Mouse (Mus musculus) macrophage (primary cell): ENCODE data around the gene Exoc3l2. TPM values are rescaled to one million over a fixed set of nuclear protein-coding genes. Genes with fewer than 3 reads are reported as not detected.

Source experiments
- H3K27ac ChIP-seq: fragments of 350-480 bp; formaldehyde crosslinking; 2 replicates; pipeline ENCODE4 v1.9.0; 2021
- H3K36me3 ChIP-seq: fragments of 350-480 bp; formaldehyde crosslinking; 2 replicates; pipeline ENCODE4 v1.9.0; 2021; ENCODE audit errors: inconsistent target
- H3K4me3 ChIP-seq: fragments of 350-480 bp; formaldehyde crosslinking; 2 replicates; pipeline ENCODE4 v1.9.0; 2021; ENCODE audit errors: inconsistent target
- H3K79me2 ChIP-seq: fragments of 350-480 bp; formaldehyde crosslinking; 2 replicates; pipeline ENCODE4 v1.9.0; 2021; ENCODE audit errors: inconsistent target
- WGBS: methylation state at CpG from one replicate; pipeline ENCODE4 v1.1.7; 2026; ENCODE audit warnings: inconsistent platforms; ENCODE audit not compliant: missing documents; 5-methylcytosine and 5-hydroxymethylcytosine counted together
- polyA plus RNA-seq: library from polyadenylated mRNA; stranded (reverse); fragments of 250-400 nt; gene quantifications from 3 replicates; pipeline ENCODE4 v1.2.4, GENCODE M21; 2018; ENCODE audit warnings: inconsistent platforms
- total RNA-seq, 78 experiments: library from RNA; depleted of rRNA; stranded (reverse); fragments of 250-400 nt; gene quantifications; 1 replicate in 9 of 78; 2 replicates in 24 of 78; 3 replicates in 43 of 78; 4 replicates in 2 of 78; pipeline ENCODE4 v1.2.4; 2018; ENCODE audit warnings: inconsistent platforms in 56 of 78

Exoc3l2 gene
- not detected for total RNA-seq (2018; cell fraction: chromatin; rRNA removed)
- under 1 TPM in 3 of 26 experiments, not detected in 23; 0.04 to 0.09 (median 0.05) TPM for total RNA-seq (2018; cell fraction: cytosol; rRNA removed)
- total RNA-seq (2018; cell fraction: nucleus; rRNA removed): not detected
- 0.07 TPM in 1 of 3 replicates, not detected in the others for polyA plus RNA-seq

DNA sequence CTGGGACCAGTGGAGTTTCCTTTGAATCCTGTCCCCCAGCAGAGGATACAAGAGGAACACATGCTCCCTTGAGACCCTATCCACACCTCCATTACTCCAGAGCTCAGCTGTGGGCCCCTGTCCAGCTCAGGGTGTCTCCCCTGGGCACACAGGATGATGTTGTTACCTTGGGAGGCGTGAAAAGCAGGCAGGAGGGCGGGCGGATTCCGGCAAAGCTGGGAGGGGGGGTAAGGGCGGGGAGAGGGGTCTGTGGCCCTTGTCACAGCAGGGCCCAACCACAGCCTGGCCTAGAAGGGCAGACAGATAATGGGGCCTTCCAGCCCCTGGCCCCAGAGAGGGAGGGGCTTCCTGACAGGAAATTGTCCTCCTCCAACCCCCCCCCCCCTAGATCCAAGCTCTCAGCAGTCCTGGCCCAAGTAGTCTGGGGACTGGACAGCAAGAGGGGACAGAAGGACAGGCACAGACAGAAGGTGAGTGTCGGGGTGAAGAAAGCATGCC is at the start of gene Exoc3l2:
Gene Exoc3l2 (plus strand): TSS at position 448 of the 498 bp plus-strand sequence.
- WGBS: 72% methylated on average over 6 of the region's 6 CpGs
- H3K79me2 ChIP-seq: peaks cover 4% of the 10 kb centered on the region; the same call in 1 of the 2 replicates
- H3K4me3 ChIP-seq: no peak within 1 kb of the TSS
- peak within 1 kb of the TSS; percentile 5; the same call in 1 of the 2 replicates for H3K27ac ChIP-seq
- H3K36me3 ChIP-seq: no peaks in the 10 kb centered on the region

DNA sequence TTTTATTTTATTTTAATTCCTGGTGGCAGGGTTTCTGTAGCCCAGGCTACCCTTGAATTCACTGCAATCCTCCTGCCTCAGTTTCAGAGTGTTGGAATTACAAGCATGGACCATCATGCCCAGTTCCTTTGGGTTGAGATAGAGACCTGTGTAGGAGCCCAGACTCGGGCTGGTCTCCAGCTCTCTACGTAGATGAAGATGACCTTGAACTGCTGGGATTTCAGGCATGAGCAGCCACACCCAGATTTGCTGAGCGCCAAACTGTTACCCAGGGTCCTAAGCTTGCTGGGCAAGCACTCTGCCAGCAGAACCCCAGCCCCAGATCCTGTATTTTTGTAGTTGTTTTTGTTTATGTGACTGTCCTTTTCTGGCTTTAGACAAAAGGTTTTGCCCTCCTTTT is 49.6 kb upstream of the Exoc3l2 start:
- WGBS: 95% methylated on average over 2 of the region's 3 CpGs
- Histone ChIP-seq H3K27ac (no peak overlapping the region), H3K79me2 (no peaks in the 10 kb centered on the region), H3K36me3 (no peaks in the 10 kb centered on the region), H3K4me3 (no peak overlapping the region)

DNA sequence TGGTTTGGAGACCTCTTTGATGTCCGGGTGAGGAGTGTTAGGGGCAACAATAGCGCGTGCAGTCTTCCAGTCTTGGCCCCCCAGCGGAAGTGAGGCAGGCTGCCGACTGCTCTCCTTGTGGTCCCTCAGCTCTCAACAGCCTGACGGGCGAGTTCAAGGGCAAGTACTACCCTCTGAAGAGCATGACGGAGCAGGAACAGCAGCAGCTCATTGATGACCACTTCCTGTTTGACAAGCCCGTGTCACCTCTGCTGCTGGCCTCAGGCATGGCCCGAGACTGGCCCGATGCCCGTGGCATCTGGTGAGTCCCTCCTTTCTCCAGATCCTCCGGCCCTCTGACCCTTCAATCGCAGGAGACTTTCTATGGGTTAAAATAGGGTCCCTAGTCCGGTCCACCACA is 46.5 kb upstream of the Exoc3l2 start:
- H3K27ac ChIP-seq: no peak overlapping the region
- H3K79me2 ChIP-seq: no peaks in the 10 kb centered on the region
- 56% methylated on average over 14 of the region's 15 CpGs for WGBS
- no peaks in the 10 kb centered on the region for H3K36me3 ChIP-seq
- H3K4me3 ChIP-seq: no peak overlapping the region

DNA sequence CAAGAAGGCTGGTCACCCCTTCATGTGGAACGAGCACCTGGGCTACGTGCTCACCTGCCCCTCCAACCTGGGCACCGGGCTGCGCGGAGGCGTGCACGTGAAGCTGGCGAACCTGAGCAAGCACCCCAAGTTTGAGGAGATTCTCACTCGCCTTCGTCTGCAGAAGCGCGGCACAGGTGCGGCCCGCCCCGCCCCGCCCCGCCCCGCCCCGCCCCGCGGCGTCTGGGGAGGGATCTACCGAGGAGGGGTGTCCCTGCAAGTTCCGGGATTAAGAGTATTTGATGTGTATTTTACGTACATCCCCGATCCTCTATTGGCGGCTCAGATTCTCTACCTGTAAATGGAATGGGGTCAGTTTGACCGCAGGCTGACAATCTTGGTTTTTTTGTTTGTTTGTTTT is 43.0 kb upstream of the Exoc3l2 start:
- H3K4me3 ChIP-seq: no peak overlapping the region
- WGBS: 4% methylated on average over 28 of the region's 28 CpGs
- H3K36me3 ChIP-seq: no peaks in the 10 kb centered on the region
- no peaks in the 10 kb centered on the region for H3K79me2 ChIP-seq
- H3K27ac ChIP-seq: no peak overlapping the region

DNA sequence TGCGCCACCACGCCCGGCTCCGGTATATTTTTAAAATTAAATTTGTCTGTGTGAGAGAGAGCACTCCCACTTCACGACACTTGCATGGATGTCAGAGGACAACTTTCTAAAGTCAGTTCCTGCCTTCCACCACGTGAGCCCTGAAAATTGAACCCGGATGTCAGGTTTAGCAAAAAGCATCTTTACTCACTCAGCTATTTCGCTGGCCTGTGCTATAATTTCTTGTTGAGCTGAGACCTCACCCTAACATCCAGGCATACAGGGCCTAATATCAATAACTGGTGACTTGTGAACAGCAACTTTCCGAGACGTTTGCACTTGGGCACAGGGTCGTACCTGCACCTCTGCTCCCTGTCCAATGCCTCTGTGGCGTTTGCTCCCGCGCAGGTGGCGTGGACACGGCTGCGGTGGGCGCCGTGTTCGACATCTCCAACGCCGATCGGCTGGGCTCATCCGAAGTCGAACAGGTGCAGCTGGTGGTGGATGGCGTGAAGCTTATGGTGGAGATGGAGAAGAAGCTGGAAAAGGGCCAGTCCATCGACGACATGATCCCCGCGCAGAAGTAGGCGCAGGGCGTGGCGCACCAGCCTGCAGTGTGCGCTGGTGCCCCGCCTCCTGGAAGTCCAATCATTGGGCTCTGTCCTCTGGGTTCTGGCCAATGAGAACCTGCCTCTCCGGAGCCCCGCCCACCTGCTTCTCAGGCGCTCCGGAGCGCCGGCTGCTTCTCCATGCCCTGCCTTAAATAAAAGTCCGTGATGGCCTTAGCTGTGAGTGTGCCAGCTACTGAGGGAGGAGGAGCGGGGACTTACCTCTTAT is 42.1 kb upstream of the Exoc3l2 start:
- Histone ChIP-seq H3K79me2 (no peaks in the 10 kb centered on the region), H3K27ac (no peak overlapping the region), H3K4me3 (no peak overlapping the region), H3K36me3 (no peaks in the 10 kb centered on the region)
- WGBS: 10% methylated on average over 42 of the region's 43 CpGs

DNA sequence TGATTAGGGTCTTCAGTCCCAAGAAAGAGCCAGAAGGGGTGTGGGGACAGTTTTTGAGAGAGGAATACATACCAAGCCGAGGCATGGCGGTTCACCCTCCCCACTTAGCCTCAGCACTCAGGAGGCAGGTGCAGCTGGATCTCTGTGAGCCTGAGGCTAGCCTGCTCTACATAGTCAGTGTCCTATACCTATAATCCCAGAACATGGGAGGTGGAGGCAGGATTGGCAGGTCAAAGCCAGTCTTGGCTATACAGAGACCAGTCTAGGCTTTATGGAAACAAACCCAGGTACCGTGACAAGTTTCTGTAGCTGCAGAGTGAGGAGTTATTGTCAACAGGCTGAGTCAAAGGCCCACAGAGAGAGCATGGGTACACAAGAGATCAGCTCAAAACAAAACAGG is 40.0 kb upstream of the Exoc3l2 start:
- H3K27ac ChIP-seq: no peak overlapping the region
- WGBS: 100% methylated on average over 3 of the region's 3 CpGs
- H3K79me2 ChIP-seq: no peaks in the 10 kb centered on the region
- H3K4me3 ChIP-seq: no peak overlapping the region
- peaks cover 10% of the 10 kb centered on the region; the same call in 1 of the 2 replicates for H3K36me3 ChIP-seq

DNA sequence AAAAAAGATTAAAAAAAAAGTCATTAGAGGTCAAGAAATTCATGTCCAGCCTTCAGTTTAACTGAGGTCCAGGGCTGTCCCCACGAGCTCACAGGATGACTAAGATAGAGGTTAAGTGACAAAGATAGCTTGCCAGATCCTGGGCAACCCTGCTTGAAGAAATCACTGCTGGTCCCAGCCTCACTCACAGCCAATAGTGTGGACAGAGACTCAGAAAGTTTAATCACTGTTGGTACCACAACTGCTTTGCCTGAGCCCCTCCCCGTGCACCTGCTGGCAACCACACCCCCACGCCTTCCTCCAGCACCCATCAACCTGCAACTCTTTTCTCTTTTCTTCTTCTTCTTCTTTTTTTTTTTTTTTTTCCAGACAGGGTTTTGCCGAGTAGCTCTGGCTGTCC is 39.1 kb upstream of the Exoc3l2 start:
- 62% methylated on average over 3 of the region's 4 CpGs for WGBS
- Histone ChIP-seq H3K27ac (no peak overlapping the region), H3K79me2 (no peaks in the 10 kb centered on the region), H3K4me3 (no peak overlapping the region), H3K36me3 (peaks cover 20% of the 10 kb centered on the region; the same call in 1 of the 2 replicates)

DNA sequence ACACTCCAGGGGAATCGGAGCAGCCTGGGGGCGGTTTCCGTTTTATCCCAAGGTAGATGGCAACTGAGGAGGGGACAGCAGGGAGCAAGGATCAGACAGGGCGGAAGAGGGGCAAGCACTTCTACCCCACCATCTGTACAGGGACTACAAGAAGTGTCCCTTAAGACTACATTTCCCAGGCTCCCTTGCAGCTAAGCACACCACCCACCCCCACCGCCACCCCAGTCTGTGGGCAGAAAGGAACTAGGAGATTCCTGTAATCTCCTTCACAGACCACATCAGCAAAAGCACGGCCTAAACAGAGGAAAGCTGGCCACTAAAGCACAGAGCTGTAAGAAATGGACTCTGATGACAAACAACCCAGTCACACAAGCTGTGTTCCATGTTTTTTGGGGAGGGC is 36.8 kb upstream of the Exoc3l2 start:
- Histone ChIP-seq H3K4me3 (no peak overlapping the region), H3K36me3 (peaks cover 39% of the 10 kb centered on the region; the same call in 1 of the 2 replicates)
- WGBS: 86% methylated on average over 6 of the region's 6 CpGs

DNA sequence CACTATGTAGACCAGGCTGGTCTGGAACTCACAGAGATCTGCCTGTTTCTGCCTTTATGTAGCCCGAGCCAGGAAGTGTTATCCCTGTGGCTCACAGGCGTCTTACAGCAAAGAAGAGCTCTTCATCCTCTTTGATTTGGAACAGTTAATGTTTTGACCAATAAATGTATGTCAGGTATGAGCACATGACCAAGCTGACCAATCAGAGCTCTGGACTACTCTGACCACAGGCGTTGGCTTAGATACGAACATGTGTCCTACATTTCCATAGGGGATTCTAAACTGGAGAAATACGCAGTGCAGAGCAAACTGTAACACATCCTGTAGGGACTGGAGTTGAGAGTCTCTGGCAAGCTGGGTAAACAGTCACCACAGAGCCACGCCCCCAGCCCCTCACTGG is 36.2 kb upstream of the Exoc3l2 start:
- Histone ChIP-seq H3K4me3 (no peak overlapping the region), H3K79me2 (no peaks in the 10 kb centered on the region), H3K36me3 (peaks cover 44% of the 10 kb centered on the region; the same call in 1 of the 2 replicates), H3K27ac (no peak overlapping the region)
- 94% methylated on average over 5 of the region's 6 CpGs for WGBS

More for the DNA sequence above, 36.8 kb upstream of the Exoc3l2 start:
- Histone ChIP-seq H3K27ac (no peak overlapping the region), H3K79me2 (no peaks in the 10 kb centered on the region)

DNA sequence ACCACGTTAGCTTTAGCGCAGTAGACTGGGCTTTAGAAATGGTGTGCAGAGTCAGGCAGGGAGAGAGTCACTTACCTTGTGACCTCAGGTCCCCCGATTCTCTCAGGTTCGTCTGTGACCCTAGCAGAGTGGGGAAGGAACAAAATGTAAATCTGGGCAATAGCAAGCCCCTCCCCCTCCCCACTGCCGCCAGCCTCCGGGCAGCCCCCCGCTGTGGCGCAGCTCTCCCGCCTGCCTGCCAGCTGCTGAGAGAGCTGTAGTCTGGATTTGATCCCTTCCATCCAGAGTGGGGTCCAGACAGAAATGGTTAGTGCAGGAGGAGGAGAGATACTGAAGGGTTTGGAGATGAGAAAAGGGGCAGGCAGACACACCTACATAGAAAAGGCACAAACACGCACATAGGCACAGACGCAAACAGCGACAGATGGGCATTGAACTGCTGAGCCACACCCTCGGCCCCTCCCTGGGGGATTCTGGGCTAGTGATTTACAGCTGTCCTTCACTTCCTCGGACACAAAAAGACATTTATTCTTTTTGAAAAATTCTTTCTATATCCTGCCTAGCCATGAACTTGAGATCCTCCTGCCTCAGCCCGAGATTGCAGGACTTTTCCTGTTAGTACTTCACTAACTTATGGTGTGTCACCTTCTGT is 35.0 kb upstream of the Exoc3l2 start:
- Histone ChIP-seq H3K4me3 (no peak overlapping the region), H3K27ac (no peak overlapping the region), H3K36me3 (peaks cover 57% of the 10 kb centered on the region), H3K79me2 (no peaks in the 10 kb centered on the region)
- 95% methylated on average over 15 of the region's 15 CpGs for WGBS

DNA sequence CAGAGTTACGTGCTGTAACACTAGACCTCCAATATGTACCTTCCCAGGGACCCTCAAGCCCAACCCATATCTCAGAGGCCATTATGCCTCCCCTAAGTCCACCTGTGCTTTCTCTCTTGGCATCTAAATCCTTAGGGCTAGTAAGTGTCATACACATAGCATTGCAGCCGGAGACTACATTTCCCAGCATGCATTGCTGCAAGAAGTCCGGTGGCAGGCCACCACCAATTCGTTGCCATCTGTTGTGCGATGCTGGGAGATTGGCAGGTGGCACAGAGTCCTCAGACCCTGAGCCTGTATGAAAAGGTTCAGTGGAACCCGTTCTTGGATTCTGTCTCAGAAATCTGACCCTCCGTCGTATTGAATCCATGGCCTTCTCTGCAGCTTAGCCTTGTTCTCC is 33.4 kb upstream of the Exoc3l2 start:
- Histone ChIP-seq H3K36me3 (peaks cover 71% of the 10 kb centered on the region), H3K79me2 (no peaks in the 10 kb centered on the region), H3K27ac (no peak overlapping the region), H3K4me3 (no peak overlapping the region)
- WGBS: 87% methylated on average over 8 of the region's 8 CpGs

DNA sequence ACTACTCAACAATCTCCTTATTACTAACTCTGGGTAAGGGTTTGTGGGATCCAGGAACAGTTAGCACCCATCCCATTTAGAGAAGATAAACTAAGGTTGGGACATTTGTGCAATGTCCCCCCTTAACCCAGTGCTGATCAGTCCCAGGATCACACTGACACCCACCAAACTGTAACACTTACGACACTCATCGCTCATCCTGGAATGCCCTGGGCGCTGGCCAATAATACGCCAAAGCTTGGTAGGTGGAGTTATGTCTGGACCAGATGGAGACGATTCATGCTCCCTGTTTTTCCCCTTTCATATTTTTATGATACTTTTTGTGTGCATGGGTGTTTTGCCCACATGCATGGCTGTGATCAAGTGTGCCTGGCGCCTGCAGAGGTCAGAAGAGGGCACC is 32.7 kb upstream of the Exoc3l2 start:
- Histone ChIP-seq H3K27ac (no peak overlapping the region), H3K4me3 (no peak overlapping the region), H3K79me2 (no peaks in the 10 kb centered on the region), H3K36me3 (peaks cover 78% of the 10 kb centered on the region)
- WGBS: 94% methylated on average over 6 of the region's 6 CpGs

DNA sequence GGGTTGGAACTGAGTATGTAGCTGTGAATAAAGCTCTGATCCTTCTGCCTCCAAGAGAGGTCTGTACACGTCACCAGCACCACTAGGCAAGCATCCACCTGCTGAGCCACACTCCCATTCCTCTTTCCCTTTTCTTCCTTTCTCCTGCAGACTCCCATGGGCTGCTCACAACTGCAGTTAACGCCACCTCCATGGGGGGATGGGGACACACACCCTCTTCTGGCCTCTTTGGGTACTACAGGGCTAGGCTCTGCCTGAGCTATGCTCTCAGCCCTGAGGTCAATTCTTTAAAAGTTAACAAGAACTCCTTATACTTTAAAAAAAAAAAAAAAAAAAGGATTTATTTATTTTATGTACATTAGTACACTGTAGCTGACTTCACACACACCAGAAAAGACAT is 30.7 kb upstream of the Exoc3l2 start:
- 89% methylated on average over 2 of the region's 2 CpGs for WGBS
- H3K4me3 ChIP-seq: no peak overlapping the region
- H3K36me3 ChIP-seq: peaks cover 92% of the 10 kb centered on the region
- H3K79me2 ChIP-seq: no peaks in the 10 kb centered on the region
- H3K27ac ChIP-seq: no peak overlapping the region

DNA sequence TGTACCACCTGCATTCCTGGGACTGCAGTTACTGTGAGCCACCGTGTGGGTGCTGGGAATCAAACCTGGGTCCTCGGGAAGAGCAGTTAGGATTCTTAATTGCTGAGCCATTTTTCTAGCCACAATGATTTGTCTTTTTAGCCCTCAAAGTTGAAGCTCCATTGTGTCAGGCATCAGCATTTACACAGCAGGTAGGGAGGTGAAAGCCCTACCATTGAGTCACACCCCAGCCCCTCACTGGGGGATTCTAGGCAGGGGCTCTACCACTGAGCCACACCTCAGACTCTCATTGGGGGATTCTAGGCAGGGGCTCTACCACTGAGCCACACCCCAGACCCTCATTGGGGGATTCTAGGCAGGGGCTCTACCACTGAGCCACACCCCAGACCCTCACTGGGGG is 26.9 kb upstream of the Exoc3l2 start:
- no peak overlapping the region for H3K27ac ChIP-seq
- 93% methylated on average over 2 of the region's 2 CpGs for WGBS
- no peaks in the 10 kb centered on the region for H3K79me2 ChIP-seq
- peaks cover 89% of the 10 kb centered on the region for H3K36me3 ChIP-seq
- H3K4me3 ChIP-seq: no peak overlapping the region

DNA sequence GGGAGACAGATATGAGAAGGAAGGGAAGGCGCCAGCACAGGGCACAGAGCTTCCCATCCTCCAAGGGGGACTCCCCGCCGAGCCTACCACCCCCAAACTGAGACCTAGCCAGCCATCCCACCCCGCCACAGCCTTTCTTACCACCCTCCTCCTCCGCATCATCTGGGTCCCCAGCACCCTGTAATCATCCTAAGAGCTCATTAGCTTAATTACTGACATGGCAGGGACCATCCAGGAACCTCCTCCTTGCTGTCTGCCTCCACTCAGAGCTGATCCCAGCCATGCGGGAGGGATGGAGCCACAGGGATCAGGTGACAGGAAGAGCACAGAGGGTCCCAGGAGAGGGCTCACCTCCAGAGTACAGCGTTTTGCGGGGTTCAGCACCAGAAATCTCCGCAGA is 26.1 kb upstream of the Exoc3l2 start:
- Histone ChIP-seq H3K4me3 (no peak overlapping the region), H3K27ac (no peak overlapping the region), H3K36me3 (peaks cover 89% of the 10 kb centered on the region), H3K79me2 (no peaks in the 10 kb centered on the region)
- WGBS: 88% methylated on average over 9 of the region's 9 CpGs
